Mouse (Mus musculus) lung, postnatal 0 days (tissue): ENCODE measurements around the gene Kit.

Experiments used
- CTCF ChIP-seq: IDR thresholded peaks from 2 replicates; pipeline ENCODE4 v1.5.1; 2016; ENCODE audit warnings: antibody characterized with exemption, mild to moderate bottlenecking
- EP300 ChIP-seq: IDR thresholded peaks from 2 replicates; pipeline ENCODE4 v1.6.1; 2016; ENCODE audit warnings: antibody characterized with exemption, mild to moderate bottlenecking, control low read depth

DNA sequence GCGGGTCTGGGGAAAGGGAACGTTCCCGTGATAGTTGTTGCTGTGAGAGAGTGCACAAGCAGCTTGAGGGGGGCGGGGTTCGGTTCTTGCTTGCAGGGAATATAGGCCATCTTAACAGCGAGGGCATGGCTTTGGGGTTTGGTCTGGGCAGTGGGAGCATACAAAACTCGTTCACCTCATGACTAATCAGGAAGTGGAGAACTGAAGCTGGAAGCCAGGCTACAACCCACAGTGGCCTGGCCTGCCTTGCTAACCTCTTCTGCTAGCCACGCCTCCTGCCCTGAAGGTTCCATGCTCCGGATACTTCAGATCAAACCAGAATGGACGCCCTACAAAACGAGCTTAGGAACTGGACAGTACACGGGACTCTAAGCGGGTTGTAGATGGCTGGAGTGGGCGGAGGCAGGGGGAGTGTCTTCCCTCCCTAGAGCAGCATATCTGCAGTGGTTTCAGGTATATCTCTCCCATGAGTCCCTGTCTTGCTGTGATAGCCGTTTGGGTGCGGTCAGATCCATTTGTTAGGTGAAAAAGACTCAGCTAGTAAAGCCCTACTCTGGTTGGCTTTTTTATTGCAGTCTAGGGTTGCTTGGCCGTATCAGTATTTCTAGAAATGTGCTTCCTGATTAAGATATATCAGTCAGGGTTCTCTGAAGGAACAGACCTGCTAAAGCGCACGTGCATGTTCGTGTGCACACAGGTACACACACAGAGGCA is 49.4 kb downstream of the Kit start:
- no peak for TF ChIP-seq CTCF
- no peak for TF ChIP-seq EP300
